Mouse (Mus musculus) liver, embryonic 16.5 days (tissue): Measurements from ENCODE around the gene Arhgef3. TPM values are rescaled to one million over a fixed set of nuclear protein-coding genes. Genes with fewer than 3 reads are reported as not detected.

ENCODE experiments used
- ATAC-seq: fragments of 200-750 bp; cut with Nextera tagmentation; 2 replicates; pipeline ENCODE4 v1.8.0; 2017; ENCODE audit warnings: low read depth, mild to moderate bottlenecking, moderate number of reproducible peaks, moderate library complexity
- H3K27ac ChIP-seq: fragments of 300-500 bp; sonication (generic); 2 replicates; pipeline ENCODE4 v1.5.1; 2014; ENCODE audit warnings: mild to moderate bottlenecking, low read length
- H3K27me3 ChIP-seq: fragments of 300-500 bp; sonication (generic); 2 replicates; pipeline ENCODE4 v1.6.1; 2014; ENCODE audit warnings: low read depth, low read length, mixed read lengths; ENCODE audit not compliant: control insufficient read depth, insufficient read depth
- H3K36me3 ChIP-seq: fragments of 300-500 bp; sonication (generic); 2 replicates; pipeline ENCODE4 v1.6.1; 2014; ENCODE audit warnings: mild to moderate bottlenecking; ENCODE audit not compliant: control insufficient read depth, insufficient read depth
- H3K4me1 ChIP-seq: fragments of 300-500 bp; sonication (generic); 2 replicates; pipeline ENCODE4 v1.6.1; 2014; ENCODE audit warnings: low read depth, low read length, mixed read lengths; ENCODE audit not compliant: control insufficient read depth
- H3K4me2 ChIP-seq: fragments of 300-500 bp; sonication (generic); 2 replicates; pipeline ENCODE4 v1.6.1; 2014; ENCODE audit warnings: low read depth, low read length, mixed read lengths
- H3K4me3 ChIP-seq: fragments of 300-500 bp; sonication (generic); 2 replicates; pipeline ENCODE4 v1.5.1; 2014; ENCODE audit warnings: low read depth, mild to moderate bottlenecking, low read length
- H3K9ac ChIP-seq: fragments of 300-500 bp; sonication (generic); 2 replicates; pipeline ENCODE4 v1.6.1; 2014; ENCODE audit warnings: low read depth, low read length
- H3K9me3 ChIP-seq: fragments of 300-500 bp; sonication (generic); replicated peaks from 2 replicates; pipeline ENCODE4 v1.6.1; 2016; ENCODE audit warnings: low read length; ENCODE audit not compliant: control insufficient read depth
- WGBS: fragments of 180-500 bp; shearing (Covaris S2); extraction: QIAGEN DNeasy Blood & Tissue Kit; methylation state at CpG from one replicate; pipeline ENCODE4 v1.1.7; 2014; ENCODE audit not compliant: insufficient replicate concordance; 5-methylcytosine and 5-hydroxymethylcytosine counted together
- polyA plus RNA-seq: library from polyadenylated mRNA; unstranded; fragments of >200 nt; fragmentation: Nextera tagmentation; extraction: Ambion mirVana; gene quantifications from 2 replicates; pipeline ENCODE4 v1.2.1, GENCODE M21; 2015

Arhgef3 gene
- polyA plus RNA-seq, 1 experiment from 2014 or later: 12.5 TPM

GRCm38 (mm10) chr14:27130031-27130430 lies 15.3 kb downstream of the Arhgef3 start:
- H3K4me2 ChIP-seq: no peak overlapping the region
- H3K36me3 ChIP-seq: no peaks in the 10 kb centered on the region
- no peak overlapping the region for H3K4me3 ChIP-seq
- H3K9me3 ChIP-seq: no peaks in the 10 kb centered on the region
- no peak for ATAC-seq
- no peak overlapping the region for H3K9ac ChIP-seq
- H3K27ac ChIP-seq: no peak overlapping the region
- WGBS: 65% methylated on average over 3 of the region's 3 CpGs
- H3K4me1 ChIP-seq: no peaks in the 10 kb centered on the region
- no peaks in the 10 kb centered on the region for H3K27me3 ChIP-seq

- H3K27me3 ChIP-seq: no peaks in the 10 kb centered on the region
- WGBS: 39% methylated on average over 1 of the region's 1 CpGs
- no peak for ATAC-seq
- H3K4me3 ChIP-seq: no peak overlapping the region
- H3K4me1 ChIP-seq: no peaks in the 10 kb centered on the region
- no peak overlapping the region for H3K9ac ChIP-seq
- no peaks in the 10 kb centered on the region for H3K9me3 ChIP-seq
- no peaks in the 10 kb centered on the region for H3K36me3 ChIP-seq
- H3K27ac ChIP-seq: no peak overlapping the region
- no peak overlapping the region for H3K4me2 ChIP-seq
These were observed 16.0 kb downstream of the Arhgef3 start for GRCm38 (mm10) chr14:27130676-27131075.

GRCm38 (mm10) chr14:27131521-27131920 lies 16.8 kb downstream of the Arhgef3 start:
- Histone ChIP-seq H3K27me3 (no peaks in the 10 kb centered on the region), H3K9ac (no peak overlapping the region), H3K4me2 (no peak overlapping the region), H3K27ac (no peak overlapping the region), H3K36me3 (no peaks in the 10 kb centered on the region), H3K9me3 (no peaks in the 10 kb centered on the region), H3K4me1 (no peaks in the 10 kb centered on the region), H3K4me3 (no peak overlapping the region)
- WGBS: 45% methylated on average over 1 of the region's 1 CpGs
- ATAC-seq: no peak

- WGBS: 76% methylated on average over 9 of the region's 9 CpGs
- H3K27me3 ChIP-seq: no peaks in the 10 kb centered on the region
- H3K4me3 ChIP-seq: no peak overlapping the region
- H3K4me1 ChIP-seq: no peaks in the 10 kb centered on the region
- no peaks in the 10 kb centered on the region for H3K36me3 ChIP-seq
- H3K9me3 ChIP-seq: no peaks in the 10 kb centered on the region
- H3K27ac ChIP-seq: no peak overlapping the region
- no peak overlapping the region for H3K9ac ChIP-seq
- H3K4me2 ChIP-seq: no peak overlapping the region
- ATAC-seq: no peak
These were observed 24.2 kb downstream of the Arhgef3 start for GRCm38 (mm10) chr14:27138891-27139290.

GRCm38 (mm10) chr14:27139968-27140367 lies 25.3 kb downstream of the Arhgef3 start:
- no peak overlapping the region for H3K4me3 ChIP-seq
- H3K36me3 ChIP-seq: no peaks in the 10 kb centered on the region
- H3K4me2 ChIP-seq: no peak overlapping the region
- no peak overlapping the region for H3K9ac ChIP-seq
- no peaks in the 10 kb centered on the region for H3K4me1 ChIP-seq
- no peak for ATAC-seq
- H3K27me3 ChIP-seq: no peaks in the 10 kb centered on the region
- no peaks in the 10 kb centered on the region for H3K9me3 ChIP-seq
- H3K27ac ChIP-seq: no peak overlapping the region
- WGBS: 52% methylated on average over 3 of the region's 3 CpGs

GRCm38 (mm10) chr14:27141486-27141885 lies 26.8 kb downstream of the Arhgef3 start:
- Histone ChIP-seq H3K4me3 (no peak overlapping the region), H3K4me2 (no peak overlapping the region), H3K36me3 (no peaks in the 10 kb centered on the region), H3K9me3 (no peaks in the 10 kb centered on the region), H3K4me1 (no peaks in the 10 kb centered on the region), H3K27me3 (no peaks in the 10 kb centered on the region), H3K9ac (no peak overlapping the region), H3K27ac (no peak overlapping the region)
- no peak for ATAC-seq
- 27% methylated on average over 3 of the region's 3 CpGs for WGBS

GRCm38 (mm10) chr14:27142680-27143079 lies 28.0 kb downstream of the Arhgef3 start:
- Histone ChIP-seq H3K27me3 (no peaks in the 10 kb centered on the region), H3K36me3 (no peaks in the 10 kb centered on the region), H3K4me2 (no peak overlapping the region), H3K9ac (no peak overlapping the region), H3K4me1 (no peaks in the 10 kb centered on the region), H3K9me3 (no peaks in the 10 kb centered on the region), H3K4me3 (no peak overlapping the region), H3K27ac (no peak overlapping the region)
- WGBS: 41% methylated on average over 5 of the region's 5 CpGs
- no peak for ATAC-seq

GRCm38 (mm10) chr14:27145171-27146045 lies 30.7 kb downstream of the Arhgef3 start:
- 58% methylated on average over 8 of the region's 8 CpGs for WGBS
- Histone ChIP-seq H3K9me3 (no peaks in the 10 kb centered on the region), H3K4me3 (no peak overlapping the region), H3K36me3 (no peaks in the 10 kb centered on the region), H3K9ac (no peak overlapping the region), H3K27me3 (no peaks in the 10 kb centered on the region), H3K27ac (no peak overlapping the region), H3K4me2 (no peak overlapping the region), H3K4me1 (no peaks in the 10 kb centered on the region)
- ATAC-seq: no peak

- Histone ChIP-seq H3K4me1 (no peaks in the 10 kb centered on the region), H3K4me3 (no peak overlapping the region), H3K27me3 (no peaks in the 10 kb centered on the region), H3K9me3 (no peaks in the 10 kb centered on the region), H3K9ac (no peak overlapping the region), H3K27ac (no peak overlapping the region), H3K36me3 (no peaks in the 10 kb centered on the region), H3K4me2 (no peak overlapping the region)
- ATAC-seq: no peak
- WGBS: 70% methylated on average over 7 of the region's 7 CpGs
These were observed 33.0 kb downstream of the Arhgef3 start for GRCm38 (mm10) chr14:27147726-27148125.
